Mouse (Mus musculus): ENCODE data around the gene Tex14. TPM values are rescaled to one million over a fixed set of nuclear protein-coding genes. Genes with fewer than 3 reads are reported as not detected.

Tex14 gene
- 0.13 and 0.60 TPM in 2 replicates for polyA plus RNA-seq (2014; fragmentation: Nextera tagmentation; extraction: Ambion mirVana)

DNA sequence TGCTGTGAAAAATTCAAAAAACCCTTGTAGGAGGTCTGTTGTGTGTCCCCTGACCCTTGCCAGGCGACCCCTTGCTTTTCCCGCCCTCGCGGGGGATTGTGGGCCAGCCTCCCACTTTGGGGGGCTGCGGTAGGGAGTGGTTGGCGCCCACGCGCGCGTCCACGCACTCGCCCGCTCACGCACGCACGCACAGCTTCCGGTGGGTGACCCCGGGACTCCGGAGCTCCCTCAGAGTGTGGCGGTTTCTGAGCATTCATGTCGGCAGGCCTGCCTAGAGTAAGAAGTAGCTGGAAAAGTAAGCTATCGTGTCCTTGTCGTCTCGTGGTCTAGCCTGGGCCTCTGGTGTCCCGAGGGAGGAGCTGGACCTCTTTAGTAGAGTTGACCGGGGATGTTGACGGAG lies at the start of gene Tex14, which contains the start of gene Rad51c:
Gene Tex14 (plus strand): TSS at position 190 of the 400 bp plus-strand sequence.
Gene Rad51c (minus strand): TSS at position 79 of the 400 bp plus-strand sequence.
- H3K4me2 ChIP-seq (ENCODE audit: low read depth, severe bottlenecking) = peak within 1 kb of the TSS; percentile 64
- H3K36me3 ChIP-seq (ENCODE audit: control insufficient read depth, insufficient read depth, low read length) = no peaks in the 10 kb centered on the region
- H3K9me3 ChIP-seq (ENCODE audit: control insufficient read depth, low read length) = no peaks in the 10 kb centered on the region
- DNase-seq (ENCODE audit: low spot score) (peak; percentile 24), ATAC-seq (ENCODE audit: insufficient number of reproducible peaks, low FRiP score, low TSS enrichment, low read depth) (peak; percentile 26; the same call in 1 of the 2 replicates)
- peaks cover 4% of the 10 kb centered on the region; the same call in 1 of the 2 replicates for H3K4me1 ChIP-seq (ENCODE audit: control insufficient read depth, insufficient read depth, low read length)
- H3K9ac ChIP-seq (ENCODE audit: low read length) = peak within 1 kb of the TSS; percentile 72
- H3K27me3 ChIP-seq (ENCODE audit: control insufficient read depth, insufficient read depth, low read length) = no peaks in the 10 kb centered on the region
- H3K27ac ChIP-seq (replicated peaks; ENCODE audit: low read depth, low read length) = peak within 1 kb of the TSS; percentile 95
- peak within 1 kb of the TSS; percentile 57 for H3K4me3 ChIP-seq (ENCODE audit: low read depth, low read length)
- WGBS = 76% methylated on average over 27 of the region's 27 CpGs

- H3K27ac ChIP-seq (replicated peaks; ENCODE audit: low read depth, low read length) = no peak overlapping the region
- H3K9me3 ChIP-seq (ENCODE audit: control insufficient read depth, low read length) = no peaks in the 10 kb centered on the region
- WGBS = 5% methylated on average over 31 of the region's 31 CpGs
- peaks cover 11% of the 10 kb centered on the region for H3K4me1 ChIP-seq (ENCODE audit: control insufficient read depth, insufficient read depth, low read length)
- no peaks in the 10 kb centered on the region for H3K36me3 ChIP-seq (ENCODE audit: control insufficient read depth, insufficient read depth, low read length)
- H3K4me3 ChIP-seq (ENCODE audit: low read depth, low read length) = peak overlapping the region; percentile 68
- H3K4me2 ChIP-seq (ENCODE audit: low read depth, severe bottlenecking) = peak overlapping the region; percentile 96
- H3K9ac ChIP-seq (ENCODE audit: low read length) = peak overlapping the region; percentile 59
- DNase-seq (ENCODE audit: low spot score) (peak; percentile 41), ATAC-seq (ENCODE audit: insufficient number of reproducible peaks, low FRiP score, low TSS enrichment, low read depth) (no peak)
- peaks cover 20% of the 10 kb centered on the region for H3K27me3 ChIP-seq (ENCODE audit: control insufficient read depth, insufficient read depth, low read length)
These were observed 47.3 kb upstream of the Tex14 start for GRCm38 (mm10) chr11:87357317-87358300.

DNA sequence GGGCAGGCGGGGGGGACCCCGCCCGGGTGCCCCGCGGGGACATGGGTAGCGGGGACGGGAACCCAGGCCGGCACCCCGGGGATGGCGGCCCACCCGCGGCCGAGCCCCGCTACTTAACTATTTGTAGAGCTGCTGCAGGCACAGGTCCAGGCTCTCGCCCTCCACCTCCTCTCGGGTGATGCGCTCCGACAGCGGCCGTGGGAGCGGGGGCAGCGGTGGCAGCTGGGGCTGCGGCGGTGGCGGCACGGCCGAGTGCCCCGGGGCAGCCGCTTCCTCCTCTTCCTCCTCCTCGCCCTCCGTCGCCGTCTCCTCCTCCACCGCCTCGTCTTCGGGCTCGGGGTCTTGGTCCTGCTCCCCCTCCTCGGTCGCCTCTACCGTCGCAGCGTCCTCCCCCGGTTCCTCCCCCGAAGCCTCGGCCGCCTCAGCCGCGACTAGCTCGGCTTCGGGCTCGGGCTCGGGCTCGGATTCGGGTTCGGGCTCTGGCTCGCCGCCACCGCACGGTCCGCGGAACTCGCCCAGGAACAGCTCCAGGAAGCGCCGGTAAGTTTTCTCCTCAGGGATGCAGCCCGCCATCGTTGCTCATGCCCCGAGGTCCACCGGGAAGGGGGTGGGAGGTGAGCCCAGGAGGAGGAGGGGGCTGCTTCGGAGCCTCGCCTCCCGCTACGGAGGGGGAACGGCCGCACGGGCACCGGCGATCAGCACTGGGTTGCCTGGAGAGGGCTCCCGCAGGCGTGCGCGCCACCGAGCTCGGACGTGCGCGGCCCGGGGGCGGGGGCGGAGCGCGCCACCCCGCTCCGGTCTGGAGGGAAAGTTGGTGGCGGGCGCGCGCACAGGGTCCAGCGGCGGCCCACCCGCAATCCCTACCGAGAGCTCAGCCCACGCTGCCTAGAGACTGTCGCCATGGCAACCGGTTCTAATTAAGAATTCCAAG lies 46.3 kb upstream of the Tex14 start, which contains the start of gene Ppm1e:
Gene Ppm1e (minus strand): TSS at position 693 of the 931 bp plus-strand sequence.
- Histone ChIP-seq H3K9ac (ENCODE audit: low read length) (peak within 1 kb of the TSS; percentile 59), H3K36me3 (ENCODE audit: control insufficient read depth, insufficient read depth, low read length) (no peaks in the 10 kb centered on the region), H3K4me2 (ENCODE audit: low read depth, severe bottlenecking) (peak within 1 kb of the TSS; percentile 96), H3K4me3 (ENCODE audit: low read depth, low read length) (peak within 1 kb of the TSS; percentile 68), H3K27me3 (ENCODE audit: control insufficient read depth, insufficient read depth, low read length) (peaks cover 20% of the 10 kb centered on the region), H3K4me1 (ENCODE audit: control insufficient read depth, insufficient read depth, low read length) (peaks cover 11% of the 10 kb centered on the region), H3K27ac (replicated peaks; ENCODE audit: low read depth, low read length) (no peak within 1 kb of the TSS), H3K9me3 (ENCODE audit: control insufficient read depth, low read length) (no peaks in the 10 kb centered on the region)
- ATAC-seq (ENCODE audit: insufficient number of reproducible peaks, low FRiP score, low TSS enrichment, low read depth) (peak; percentile 90), DNase-seq (ENCODE audit: low spot score) (peak; percentile 88)
- WGBS = under 1% methylated on average over 101 of the region's 104 CpGs

- DNase-seq (ENCODE audit: low spot score) = no peak
- Histone ChIP-seq H3K4me2 (ENCODE audit: low read depth, severe bottlenecking) (peak overlapping the region; percentile 96), H3K27ac (replicated peaks; ENCODE audit: low read depth, low read length) (no peak overlapping the region), H3K9ac (ENCODE audit: low read length) (peak overlapping the region; percentile 59; the same call in 1 of the 2 replicates), H3K36me3 (ENCODE audit: control insufficient read depth, insufficient read depth, low read length) (no peaks in the 10 kb centered on the region), H3K27me3 (ENCODE audit: control insufficient read depth, insufficient read depth, low read length) (peaks cover 20% of the 10 kb centered on the region), H3K4me3 (ENCODE audit: low read depth, low read length) (peak overlapping the region; percentile 68), H3K4me1 (ENCODE audit: control insufficient read depth, insufficient read depth, low read length) (peaks cover 11% of the 10 kb centered on the region), H3K9me3 (ENCODE audit: control insufficient read depth, low read length) (no peaks in the 10 kb centered on the region)
- 12% methylated on average over 10 of the region's 10 CpGs for WGBS
- no peak; the same call in 1 of the 2 replicates for ATAC-seq (ENCODE audit: insufficient number of reproducible peaks, low FRiP score, low TSS enrichment, low read depth)
These were observed 45.6 kb upstream of the Tex14 start for GRCm38 (mm10) chr11:87359262-87359612.

DNA sequence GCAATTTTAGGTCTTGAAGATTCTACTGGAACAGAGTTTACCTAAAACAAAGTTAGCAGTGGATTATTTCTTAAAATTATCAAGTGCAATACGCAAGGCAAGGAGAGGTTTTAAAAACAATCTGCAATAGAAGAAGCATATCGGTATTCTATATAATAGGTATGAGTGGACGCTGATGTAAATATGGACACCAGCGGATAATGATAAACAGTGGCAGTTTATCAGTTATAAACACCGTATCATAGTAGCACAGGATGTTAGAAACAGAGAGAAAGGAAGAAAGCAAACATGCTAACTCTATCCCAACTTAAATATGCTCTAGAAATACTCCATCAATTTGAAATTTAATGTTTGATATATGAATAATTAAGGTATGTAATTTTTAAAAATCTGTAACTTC lies 39.7 kb upstream of the Tex14 start:
- no peak overlapping the region for H3K4me3 ChIP-seq (ENCODE audit: low read depth, low read length)
- no peaks in the 10 kb centered on the region for H3K4me1 ChIP-seq (ENCODE audit: control insufficient read depth, insufficient read depth, low read length)
- no peak for DNase-seq (ENCODE audit: low spot score)
- ATAC-seq (ENCODE audit: insufficient number of reproducible peaks, low FRiP score, low TSS enrichment, low read depth) = no peak
- H3K27ac ChIP-seq (replicated peaks; ENCODE audit: low read depth, low read length) = no peak overlapping the region
- no peak overlapping the region for H3K4me2 ChIP-seq (ENCODE audit: low read depth, severe bottlenecking)
- no peaks in the 10 kb centered on the region for H3K36me3 ChIP-seq (ENCODE audit: control insufficient read depth, insufficient read depth, low read length)
- no peaks in the 10 kb centered on the region for H3K9me3 ChIP-seq (ENCODE audit: control insufficient read depth, low read length)
- H3K9ac ChIP-seq (ENCODE audit: low read length) = no peak overlapping the region
- H3K27me3 ChIP-seq (ENCODE audit: control insufficient read depth, insufficient read depth, low read length) = peaks cover under 1% of the 10 kb centered on the region; the same call in 1 of the 2 replicates
- 94% methylated on average over 5 of the region's 5 CpGs for WGBS

DNA sequence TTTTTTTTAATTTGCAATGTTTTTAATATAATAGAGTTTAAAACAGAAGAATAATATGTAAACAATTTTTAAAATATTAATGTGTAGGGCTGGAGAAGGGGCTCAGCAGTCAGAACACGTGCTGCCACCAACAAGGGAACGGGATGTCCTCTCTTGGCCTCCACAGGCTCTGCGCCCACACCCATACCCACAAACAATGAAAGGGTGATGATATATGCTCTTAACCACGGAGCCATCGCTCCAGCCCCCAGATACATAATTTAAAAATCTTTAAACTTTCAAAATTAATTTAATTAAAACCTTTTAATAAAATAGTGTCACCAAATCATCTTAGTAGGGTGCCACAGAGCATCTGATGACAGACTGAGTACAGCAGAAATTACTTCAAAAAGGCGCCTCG lies 37.8 kb upstream of the Tex14 start:
- Histone ChIP-seq H3K4me3 (ENCODE audit: low read depth, low read length) (no peak overlapping the region), H3K9me3 (ENCODE audit: control insufficient read depth, low read length) (no peaks in the 10 kb centered on the region), H3K27me3 (ENCODE audit: control insufficient read depth, insufficient read depth, low read length) (no peaks in the 10 kb centered on the region), H3K4me1 (ENCODE audit: control insufficient read depth, insufficient read depth, low read length) (no peaks in the 10 kb centered on the region), H3K4me2 (ENCODE audit: low read depth, severe bottlenecking) (no peak overlapping the region), H3K36me3 (ENCODE audit: control insufficient read depth, insufficient read depth, low read length) (no peaks in the 10 kb centered on the region), H3K27ac (replicated peaks; ENCODE audit: low read depth, low read length) (no peak overlapping the region), H3K9ac (ENCODE audit: low read length) (no peak overlapping the region)
- ATAC-seq (ENCODE audit: insufficient number of reproducible peaks, low FRiP score, low TSS enrichment, low read depth) = no peak
- 90% methylated on average over 7 of the region's 7 CpGs for WGBS
- DNase-seq (ENCODE audit: low spot score) = no peak

- H3K4me3 ChIP-seq (ENCODE audit: low read depth, low read length) = no peak overlapping the region
These were observed 36.8 kb upstream of the Tex14 start for GRCm38 (mm10) chr11:87367865-87368580.

More at GRCm38 (mm10) chr11:87367865-87368580, 36.8 kb upstream of the Tex14 start:
- DNase-seq (ENCODE audit: low spot score) = no peak
- no peak overlapping the region for H3K27ac ChIP-seq (replicated peaks; ENCODE audit: low read depth, low read length)
- no peak for ATAC-seq (ENCODE audit: insufficient number of reproducible peaks, low FRiP score, low TSS enrichment, low read depth)
- no peak overlapping the region for H3K9ac ChIP-seq (ENCODE audit: low read length)
- no peaks in the 10 kb centered on the region for H3K36me3 ChIP-seq (ENCODE audit: control insufficient read depth, insufficient read depth, low read length)
- no peaks in the 10 kb centered on the region for H3K9me3 ChIP-seq (ENCODE audit: control insufficient read depth, low read length)
- H3K4me1 ChIP-seq (ENCODE audit: control insufficient read depth, insufficient read depth, low read length) = no peaks in the 10 kb centered on the region
- H3K4me2 ChIP-seq (ENCODE audit: low read depth, severe bottlenecking) = no peak overlapping the region
- WGBS = 50% methylated on average over 9 of the region's 9 CpGs
- H3K27me3 ChIP-seq (ENCODE audit: control insufficient read depth, insufficient read depth, low read length) = no peaks in the 10 kb centered on the region
